Mouse (Mus musculus) heart, embryonic 16.5 days (tissue): ENCODE data around the gene Ndufa5. TPM values are rescaled to one million over a fixed set of nuclear protein-coding genes. Genes with fewer than 3 reads are reported as not detected.
A peak's percentile ranks its signal among the peaks of the same experiment; 100 is the strongest.

Experiments used
- ATAC-seq: fragments of 200-750 bp; cut with Nextera tagmentation; replicated peaks from 2 replicates; pipeline ENCODE4 v1.8.0; 2017; ENCODE audit warnings: moderate number of reproducible peaks; ENCODE audit not compliant: insufficient read depth, low FRiP score; ENCODE audit errors: extremely low read depth
- H3K27ac ChIP-seq: fragments of 300-500 bp; sonication (generic); 2 replicates; pipeline ENCODE4 v1.5.1; 2014; ENCODE audit warnings: mild to moderate bottlenecking, low read length, control low read depth, moderate library complexity
- H3K27me3 ChIP-seq: fragments of 300-500 bp; sonication (generic); 2 replicates; pipeline ENCODE4 v1.6.1; 2014; ENCODE audit warnings: low read length, mixed read lengths; ENCODE audit not compliant: control insufficient read depth, insufficient read depth
- H3K36me3 ChIP-seq: fragments of 300-500 bp; sonication (generic); 2 replicates; pipeline ENCODE4 v1.6.1; 2014; ENCODE audit not compliant: control insufficient read depth, insufficient read depth
- H3K4me1 ChIP-seq: fragments of 300-500 bp; sonication (generic); 2 replicates; pipeline ENCODE4 v1.6.1; 2014; ENCODE audit warnings: low read length, mixed read lengths; ENCODE audit not compliant: control insufficient read depth, insufficient read depth
- H3K4me2 ChIP-seq: fragments of 300-500 bp; sonication (generic); 2 replicates; pipeline ENCODE4 v1.6.1; 2014; ENCODE audit warnings: low read depth, mild to moderate bottlenecking, control low read depth, low read length
- H3K4me3 ChIP-seq: fragments of 300-500 bp; sonication (generic); 2 replicates; pipeline ENCODE4 v1.5.1; 2014; ENCODE audit warnings: mild to moderate bottlenecking, control low read depth, low read length
- H3K9ac ChIP-seq: fragments of 300-500 bp; sonication (generic); 2 replicates; pipeline ENCODE4 v1.6.1; 2014; ENCODE audit warnings: low read length, control low read depth
- H3K9me3 ChIP-seq: fragments of 300-500 bp; sonication (generic); replicated peaks from 2 replicates; pipeline ENCODE4 v1.6.1; 2016; ENCODE audit warnings: low read length; ENCODE audit not compliant: control insufficient read depth
- WGBS: fragments of 180-500 bp; shearing (Covaris S2); extraction: QIAGEN DNeasy Blood & Tissue Kit; methylation state at CpG from one replicate; pipeline ENCODE4 v1.1.7; 2014; 5-methylcytosine and 5-hydroxymethylcytosine counted together
- polyA plus RNA-seq: library from polyadenylated mRNA; unstranded; fragments of >200 nt; fragmentation: Nextera tagmentation; extraction: Ambion mirVana; gene quantifications from 2 replicates; pipeline ENCODE4 v1.2.1, GENCODE M21; 2015

The Ndufa5 gene
- polyA plus RNA-seq, 1 experiment from 2014 or later = 771 TPM

GRCm38 (mm10) chr6:24532804-24533203, 5.0 kb upstream of the Ndufa5 start:
- H3K27ac ChIP-seq = 0 out of 2 replicates have a peak overlapping the region, but pooled peaks have one; percentile 13
- 42% methylated on average over 3 of the region's 3 CpGs for WGBS
- H3K9ac ChIP-seq = no peak overlapping the region
- no peak overlapping the region for H3K4me3 ChIP-seq
- no peaks in the 10 kb centered on the region for H3K27me3 ChIP-seq
- ATAC-seq = no peak
- H3K9me3 ChIP-seq = no peaks in the 10 kb centered on the region
- no peaks in the 10 kb centered on the region for H3K36me3 ChIP-seq
- peaks cover 22% of the 10 kb centered on the region for H3K4me1 ChIP-seq
- H3K4me2 ChIP-seq = no peak overlapping the region

DNA sequence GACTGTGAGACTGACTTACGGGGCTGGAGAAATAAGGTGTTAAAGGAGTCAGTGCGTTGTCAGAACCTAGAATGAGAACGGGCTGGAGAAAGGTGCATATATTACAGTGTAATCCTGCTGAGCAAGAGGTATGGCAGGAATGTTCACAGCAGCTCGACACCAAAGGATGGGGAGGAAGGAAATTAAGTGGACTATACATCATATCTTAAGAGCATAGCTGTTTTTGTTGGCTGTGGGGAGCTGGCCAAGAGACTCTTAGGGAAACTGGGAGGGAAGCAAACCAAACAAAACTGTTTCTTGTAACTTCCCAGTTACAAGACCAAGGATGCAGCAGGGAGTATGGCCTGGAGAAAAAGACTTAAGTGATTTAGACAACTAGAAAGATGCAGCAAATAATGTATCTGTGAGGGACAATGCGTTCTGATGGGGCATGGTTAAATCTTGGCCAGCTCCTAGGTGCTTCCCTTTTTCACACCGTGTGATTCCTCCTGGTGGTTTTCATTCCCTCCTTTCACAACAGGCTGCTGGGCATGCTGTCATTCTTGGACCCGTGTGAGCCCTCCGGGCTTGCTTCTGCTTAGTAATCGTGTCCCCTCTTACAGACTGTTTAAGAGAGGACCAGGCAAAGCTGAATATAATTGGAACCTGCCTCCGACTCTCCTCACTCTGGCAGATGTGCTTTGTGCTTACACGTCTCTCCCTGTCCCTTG, 3.1 kb upstream of the Ndufa5 start:
- H3K9ac ChIP-seq = peak overlapping the region; percentile 1; the same call in 1 of the 2 replicates
- H3K4me3 ChIP-seq = peak overlapping the region; percentile 31
- H3K4me2 ChIP-seq = peak overlapping the region; percentile 56
- ATAC-seq = no peak
- no peaks in the 10 kb centered on the region for H3K9me3 ChIP-seq
- H3K4me1 ChIP-seq = peaks cover 30% of the 10 kb centered on the region
- 24% methylated on average over 11 of the region's 11 CpGs for WGBS
- no peaks in the 10 kb centered on the region for H3K36me3 ChIP-seq
- H3K27ac ChIP-seq = peak overlapping the region; percentile 73
- H3K27me3 ChIP-seq = no peaks in the 10 kb centered on the region

- WGBS = 11% methylated on average over 4 of the region's 4 CpGs
- ATAC-seq = no peak
- Histone ChIP-seq H3K4me1 (peaks cover 36% of the 10 kb centered on the region), H3K36me3 (no peaks in the 10 kb centered on the region), H3K4me2 (peak overlapping the region; percentile 56), H3K4me3 (peak overlapping the region; percentile 31), H3K27me3 (no peaks in the 10 kb centered on the region), H3K9ac (peak overlapping the region; percentile 1; the same call in 1 of the 2 replicates), H3K9me3 (no peaks in the 10 kb centered on the region), H3K27ac (no peak overlapping the region; the same call in 1 of the 2 replicates)
Observed at GRCm38 (mm10) chr6:24530166-24530565, 2.4 kb upstream of the Ndufa5 start.

GRCm38 (mm10) chr6:24528064-24528243, 141 bp upstream of the Ndufa5 start, which contains the start of gene Asb15:
Asb15 (plus strand) TSS chr6:24528144.
- no peaks in the 10 kb centered on the region for H3K9me3 ChIP-seq
- peak within 1 kb of the TSS; percentile 80 for H3K27ac ChIP-seq
- H3K4me2 ChIP-seq = peak within 1 kb of the TSS; percentile 89
- no peaks in the 10 kb centered on the region for H3K36me3 ChIP-seq
- no peaks in the 10 kb centered on the region for H3K27me3 ChIP-seq
- 42% methylated on average over 2 of the region's 2 CpGs for WGBS
- H3K9ac ChIP-seq = peak within 1 kb of the TSS; percentile 86
- H3K4me1 ChIP-seq = peaks cover 35% of the 10 kb centered on the region
- peak within 1 kb of the TSS; percentile 92 for H3K4me3 ChIP-seq
- ATAC-seq = no peak

DNA sequence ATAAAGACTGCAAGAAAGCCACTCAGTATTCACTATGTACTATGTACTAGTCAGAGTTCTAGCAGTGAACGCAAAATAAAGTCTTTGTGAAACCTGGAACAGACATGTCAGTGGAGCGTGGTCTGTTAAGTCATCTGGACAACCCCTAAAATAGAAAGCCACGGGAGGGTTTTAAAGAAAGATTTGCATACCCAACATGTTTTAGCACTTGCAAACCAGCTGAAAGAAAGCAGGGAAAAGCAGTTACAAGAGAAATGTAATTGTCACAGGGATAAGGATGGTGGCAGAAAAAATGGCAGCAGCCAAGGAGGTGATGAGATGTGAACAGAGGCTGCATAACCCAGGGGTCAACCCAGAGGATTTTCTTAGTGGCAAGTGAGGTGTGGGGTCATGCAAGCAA, 2.1 kb downstream of the Ndufa5 start:
- WGBS = 58% methylated on average over 3 of the region's 3 CpGs
- Histone ChIP-seq H3K9me3 (no peaks in the 10 kb centered on the region), H3K9ac (no peak overlapping the region), H3K27ac (no peak overlapping the region), H3K27me3 (no peaks in the 10 kb centered on the region), H3K36me3 (peaks cover 19% of the 10 kb centered on the region), H3K4me1 (peaks cover 22% of the 10 kb centered on the region), H3K4me2 (peak overlapping the region; percentile 89), H3K4me3 (peak overlapping the region; percentile 92; the same call in 1 of the 2 replicates)
- ATAC-seq = no peak

DNA sequence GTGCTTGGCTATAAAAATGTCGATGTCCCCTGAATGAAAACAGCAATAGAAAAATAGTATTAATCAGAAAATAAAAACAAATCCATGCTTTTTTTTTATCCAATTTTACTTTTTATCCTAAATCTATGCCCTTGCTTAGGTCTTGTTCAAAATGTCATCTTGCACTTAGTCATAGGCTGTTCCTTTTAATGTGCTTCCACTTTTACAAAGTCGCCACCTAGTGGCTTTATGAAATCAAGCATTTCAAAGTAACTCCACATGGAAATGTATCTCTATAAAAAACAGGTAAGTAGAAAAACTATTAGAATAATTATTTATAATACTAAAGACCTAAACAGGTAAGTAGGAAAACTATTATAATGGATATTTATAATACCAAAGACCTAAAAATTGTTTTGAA, 11.6 kb downstream of the Ndufa5 start:
- peaks cover 12% of the 10 kb centered on the region for H3K36me3 ChIP-seq
- WGBS = 42% methylated on average over 2 of the region's 2 CpGs
- ATAC-seq = no peak
- H3K4me3 ChIP-seq = no peak overlapping the region
- no peaks in the 10 kb centered on the region for H3K4me1 ChIP-seq
- H3K9ac ChIP-seq = no peak overlapping the region
- H3K4me2 ChIP-seq = no peak overlapping the region
- no peak overlapping the region for H3K27ac ChIP-seq
- H3K9me3 ChIP-seq = no peaks in the 10 kb centered on the region
- no peaks in the 10 kb centered on the region for H3K27me3 ChIP-seq

DNA sequence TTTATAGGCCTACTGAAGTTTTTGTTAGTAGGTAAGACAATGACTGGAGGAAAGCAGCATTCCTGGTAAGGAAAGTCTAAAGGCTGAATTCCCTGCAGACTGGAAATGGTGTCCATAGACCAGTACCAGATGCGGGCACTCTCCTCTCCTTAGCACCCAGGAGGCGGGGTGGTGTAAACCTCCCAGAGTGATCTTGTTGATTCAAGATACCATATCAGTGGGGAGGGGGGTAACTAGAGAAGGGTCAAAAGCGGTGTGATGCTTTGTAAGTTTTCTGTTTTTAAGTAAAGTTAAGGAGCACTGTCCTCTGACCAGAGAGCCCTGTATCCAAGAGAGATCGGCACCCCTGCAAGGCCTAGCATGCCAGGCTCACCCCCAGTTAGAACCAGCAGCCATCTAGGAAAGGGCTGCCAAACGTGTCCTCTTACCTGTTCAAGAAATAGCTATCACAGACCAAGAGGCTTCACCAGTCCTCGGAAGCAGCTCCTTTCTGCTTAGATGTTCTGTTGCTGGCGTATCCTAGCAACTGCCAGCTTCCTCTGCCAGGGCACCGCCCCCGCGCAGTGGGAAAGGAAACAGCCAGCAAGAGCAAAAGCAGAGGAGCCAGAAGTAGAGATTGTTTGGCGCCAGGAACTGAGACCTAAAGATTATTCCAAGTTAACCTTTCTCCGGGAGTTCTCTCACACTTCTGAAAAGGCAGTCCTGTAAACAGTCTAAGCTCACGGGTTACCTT, 13.1 kb downstream of the Ndufa5 start, which contains the start of gene Iqub:
Iqub (minus strand) TSS at position 516 of the 733 bp plus-strand sequence.
- no peaks in the 10 kb centered on the region for H3K27me3 ChIP-seq
- 15% methylated on average over 13 of the region's 13 CpGs for WGBS
- no peaks in the 10 kb centered on the region for H3K4me1 ChIP-seq
- H3K4me2 ChIP-seq = peak within 1 kb of the TSS; percentile 38
- H3K27ac ChIP-seq = no peak within 1 kb of the TSS
- H3K4me3 ChIP-seq = no peak within 1 kb of the TSS
- H3K9me3 ChIP-seq = no peaks in the 10 kb centered on the region
- peak; percentile 83 for ATAC-seq
- no peak within 1 kb of the TSS for H3K9ac ChIP-seq
- H3K36me3 ChIP-seq = peaks cover 6% of the 10 kb centered on the region

- no peak overlapping the region for H3K27ac ChIP-seq
- no peaks in the 10 kb centered on the region for H3K27me3 ChIP-seq
- no peaks in the 10 kb centered on the region for H3K4me1 ChIP-seq
- no peak overlapping the region for H3K4me3 ChIP-seq
- no peak overlapping the region for H3K9ac ChIP-seq
- WGBS = 67% methylated on average over 2 of the region's 2 CpGs
- no peak for ATAC-seq
- H3K4me2 ChIP-seq = no peak overlapping the region
- no peaks in the 10 kb centered on the region for H3K36me3 ChIP-seq
- no peaks in the 10 kb centered on the region for H3K9me3 ChIP-seq
Observed at GRCm38 (mm10) chr6:24504141-24504540, 23.7 kb downstream of the Ndufa5 start.

DNA sequence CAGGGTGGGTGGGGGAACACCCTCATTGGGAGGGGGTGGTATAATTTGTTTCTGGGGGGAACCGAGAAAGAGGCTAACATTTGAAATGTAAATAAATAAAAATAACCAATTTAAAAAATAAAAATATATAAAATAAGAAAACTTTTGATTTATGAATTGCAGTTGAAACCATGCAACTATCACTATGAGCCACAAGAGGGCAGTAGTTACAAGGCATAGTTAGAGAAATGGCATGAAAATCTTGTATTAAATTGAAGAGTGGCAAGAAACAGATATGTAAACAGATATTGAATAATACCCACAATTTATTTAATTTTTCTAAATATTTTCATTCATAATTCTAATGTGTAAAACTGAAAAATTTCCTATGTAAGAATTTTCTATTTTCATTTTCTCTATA, 37.5 kb downstream of the Ndufa5 start:
- no peaks in the 10 kb centered on the region for H3K9me3 ChIP-seq
- no peak overlapping the region for H3K27ac ChIP-seq
- H3K9ac ChIP-seq = no peak overlapping the region
- no peaks in the 10 kb centered on the region for H3K27me3 ChIP-seq
- H3K4me3 ChIP-seq = no peak overlapping the region
- 0% methylated on average over 1 of the region's 1 CpGs for WGBS
- ATAC-seq = no peak
- H3K36me3 ChIP-seq = no peaks in the 10 kb centered on the region
- no peak overlapping the region for H3K4me2 ChIP-seq
- no peaks in the 10 kb centered on the region for H3K4me1 ChIP-seq
